Mouse (Mus musculus) limb, embryonic 13.5 days (tissue): ENCODE data around the gene Ntm. TPM values are rescaled to one million over a fixed set of nuclear protein-coding genes. Genes with fewer than 3 reads are reported as not detected.

ENCODE experiments used
- ATAC-seq: fragments of 200-750 bp; cut with Nextera tagmentation; 2 replicates; pipeline ENCODE4 v1.8.0; 2017; ENCODE audit warnings: low read depth, moderate number of reproducible peaks, moderate TSS enrichment; ENCODE audit not compliant: low FRiP score
- H3K27ac ChIP-seq: fragments of 300-500 bp; sonication (generic); 2 replicates; pipeline ENCODE4 v1.5.1; 2015; ENCODE audit warnings: inconsistent platforms, mild to moderate bottlenecking, moderate library complexity
- H3K27me3 ChIP-seq: fragments of 300-500 bp; sonication (generic); 2 replicates; pipeline ENCODE4 v1.6.1; 2015; ENCODE audit warnings: mild to moderate bottlenecking, inconsistent platforms
- H3K36me3 ChIP-seq: fragments of 300-500 bp; sonication (generic); 2 replicates; pipeline ENCODE4 v1.6.1; 2015; ENCODE audit warnings: inconsistent platforms, mild to moderate bottlenecking, moderate library complexity
- H3K4me1 ChIP-seq: fragments of 300-500 bp; sonication (generic); 2 replicates; pipeline ENCODE4 v1.6.1; 2015; ENCODE audit warnings: inconsistent platforms
- H3K4me2 ChIP-seq: fragments of 300-500 bp; sonication (generic); replicated peaks from 2 replicates; pipeline ENCODE4 v1.6.1; 2015; ENCODE audit warnings: inconsistent platforms, mild to moderate bottlenecking, moderate library complexity
- H3K4me3 ChIP-seq: fragments of 300-500 bp; sonication (generic); 2 replicates; pipeline ENCODE4 v1.5.1; 2015; ENCODE audit warnings: moderate library complexity, mild to moderate bottlenecking, inconsistent platforms
- H3K9ac ChIP-seq: fragments of 300-500 bp; sonication (generic); 2 replicates; pipeline ENCODE4 v1.6.1; 2015; ENCODE audit warnings: mild to moderate bottlenecking, inconsistent platforms
- H3K9me3 ChIP-seq: fragments of 300-500 bp; sonication (generic); 2 replicates; pipeline ENCODE4 v1.6.1; 2016; ENCODE audit warnings: inconsistent platforms
- WGBS: fragments of 180-500 bp; shearing (Covaris S2); methylation state at CpG from one replicate; pipeline ENCODE4 v1.1.7; 2015; 5-methylcytosine and 5-hydroxymethylcytosine counted together
- polyA plus RNA-seq: library from polyadenylated mRNA; unstranded; fragments of >200 nt; fragmentation: Nextera tagmentation; extraction: Ambion mirVana; gene quantifications from 2 replicates; pipeline ENCODE4 v1.2.1, GENCODE M21; 2015

Ntm gene
- polyA plus RNA-seq, 1 experiment from 2014 or later: 40.0 TPM

DNA sequence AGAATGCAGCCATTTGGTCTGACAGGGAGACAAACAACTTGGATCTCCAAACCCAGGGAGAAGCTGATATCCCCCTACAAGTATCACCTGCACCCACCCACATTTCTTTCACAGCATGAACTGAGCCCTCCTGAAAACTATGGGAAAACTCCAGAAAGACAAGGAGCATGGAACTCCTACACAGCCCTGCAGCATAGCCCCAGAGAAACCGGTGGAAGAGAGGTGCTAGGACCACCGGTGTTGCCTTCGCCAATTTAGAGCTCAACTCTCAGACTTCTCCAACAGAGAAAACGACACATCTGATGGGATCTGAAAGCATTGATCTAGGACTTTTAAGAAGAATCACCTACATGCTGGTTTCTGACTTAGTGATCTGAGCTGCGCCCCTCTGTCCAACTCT, 312.7 kb downstream of the Ntm start:
- Histone ChIP-seq H3K4me2 (no peak overlapping the region), H3K36me3 (no peaks in the 10 kb centered on the region), H3K4me3 (no peak overlapping the region), H3K9ac (no peak overlapping the region), H3K27me3 (peaks cover 67% of the 10 kb centered on the region), H3K4me1 (0 out of 2 replicates have a peak, but pooled peaks cover 2% of the 10 kb centered on the region), H3K27ac (no peak overlapping the region), H3K9me3 (peaks cover 3% of the 10 kb centered on the region; the same call in 1 of the 2 replicates)
- no peak for ATAC-seq
- 69% methylated on average over 5 of the region's 5 CpGs for WGBS

DNA sequence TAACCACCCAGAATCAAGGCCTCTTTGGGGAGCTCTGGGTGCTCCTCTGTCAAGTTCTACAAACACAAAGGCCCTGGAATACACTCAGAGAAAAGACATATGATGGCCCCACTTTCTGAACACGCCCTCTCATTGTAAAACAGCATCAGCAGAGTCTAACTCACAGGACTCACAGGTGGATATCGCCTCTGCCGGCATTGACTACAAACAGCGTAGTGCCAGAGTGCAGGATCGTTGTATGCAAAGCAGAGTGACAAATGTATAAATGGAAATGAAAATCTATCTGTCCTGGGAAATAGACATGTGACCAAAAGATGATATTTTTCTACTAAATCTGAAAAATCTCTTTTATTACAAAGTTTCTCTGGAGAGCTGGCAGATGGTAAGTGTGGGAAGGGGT, 314.7 kb downstream of the Ntm start:
- ATAC-seq: no peak
- H3K36me3 ChIP-seq: no peaks in the 10 kb centered on the region
- no peak overlapping the region for H3K4me2 ChIP-seq
- H3K9me3 ChIP-seq: peaks cover 3% of the 10 kb centered on the region; the same call in 1 of the 2 replicates
- H3K4me1 ChIP-seq: no peaks in the 10 kb centered on the region
- no peak overlapping the region for H3K4me3 ChIP-seq
- H3K27me3 ChIP-seq: peaks cover 70% of the 10 kb centered on the region
- WGBS: 88% methylated on average over 5 of the region's 5 CpGs
- H3K9ac ChIP-seq: no peak overlapping the region
- H3K27ac ChIP-seq: no peak overlapping the region

DNA sequence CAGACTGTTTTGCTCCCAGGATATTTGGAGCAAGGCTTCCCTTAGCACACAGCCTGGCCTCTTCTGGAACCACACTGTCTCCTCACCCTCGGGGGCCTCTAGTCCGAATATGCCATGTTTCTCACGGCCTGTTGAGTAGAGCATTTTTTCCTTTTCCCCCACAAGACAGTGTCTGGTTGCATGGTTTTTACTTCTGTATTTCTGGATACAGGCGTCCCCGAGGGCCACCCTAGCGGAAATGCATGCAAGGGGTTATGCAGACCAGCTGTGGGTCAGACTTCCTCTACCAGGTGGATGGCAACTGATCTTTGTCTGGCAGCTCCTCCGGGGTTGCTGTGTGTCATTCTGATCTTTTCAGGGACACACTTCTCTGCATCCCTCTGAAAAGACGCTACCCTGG, 315.2 kb downstream of the Ntm start:
- no peak for ATAC-seq
- Histone ChIP-seq H3K4me2 (no peak overlapping the region), H3K4me1 (no peaks in the 10 kb centered on the region), H3K9ac (no peak overlapping the region), H3K36me3 (no peaks in the 10 kb centered on the region), H3K27me3 (peaks cover 65% of the 10 kb centered on the region), H3K4me3 (no peak overlapping the region), H3K9me3 (peaks cover 3% of the 10 kb centered on the region; the same call in 1 of the 2 replicates), H3K27ac (no peak overlapping the region)
- 48% methylated on average over 8 of the region's 8 CpGs for WGBS

DNA sequence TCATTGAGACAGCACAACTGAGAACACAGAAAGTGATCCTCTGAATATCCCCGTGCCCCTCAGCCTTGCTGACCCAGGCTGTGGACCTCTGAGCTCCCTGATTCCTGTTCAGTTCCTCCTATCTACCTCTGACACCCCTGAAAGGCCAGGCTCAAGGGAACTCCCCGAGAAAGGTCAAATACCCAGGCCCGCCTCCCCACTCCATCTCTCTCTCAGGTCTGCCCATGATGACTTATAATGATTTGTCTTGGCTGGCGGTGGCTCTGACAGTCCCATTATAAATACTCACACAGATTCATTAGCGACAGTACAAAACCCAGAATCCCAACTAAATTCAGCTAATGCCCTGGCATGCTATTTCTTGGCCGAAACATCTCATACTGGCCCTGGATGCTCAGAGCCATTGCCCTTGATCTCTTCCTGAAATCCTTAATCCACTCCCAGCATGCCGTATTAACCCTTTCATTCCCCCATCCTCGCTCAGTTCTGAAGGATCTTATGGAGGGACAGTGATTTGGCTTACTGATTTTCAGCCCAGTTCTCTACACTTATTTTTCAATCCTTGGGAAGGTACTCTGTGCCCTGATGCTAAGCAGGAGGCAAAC, 317.0 kb downstream of the Ntm start:
- no peak overlapping the region for H3K4me2 ChIP-seq
- WGBS: 36% methylated on average over 8 of the region's 8 CpGs
- ATAC-seq: no peak

DNA sequence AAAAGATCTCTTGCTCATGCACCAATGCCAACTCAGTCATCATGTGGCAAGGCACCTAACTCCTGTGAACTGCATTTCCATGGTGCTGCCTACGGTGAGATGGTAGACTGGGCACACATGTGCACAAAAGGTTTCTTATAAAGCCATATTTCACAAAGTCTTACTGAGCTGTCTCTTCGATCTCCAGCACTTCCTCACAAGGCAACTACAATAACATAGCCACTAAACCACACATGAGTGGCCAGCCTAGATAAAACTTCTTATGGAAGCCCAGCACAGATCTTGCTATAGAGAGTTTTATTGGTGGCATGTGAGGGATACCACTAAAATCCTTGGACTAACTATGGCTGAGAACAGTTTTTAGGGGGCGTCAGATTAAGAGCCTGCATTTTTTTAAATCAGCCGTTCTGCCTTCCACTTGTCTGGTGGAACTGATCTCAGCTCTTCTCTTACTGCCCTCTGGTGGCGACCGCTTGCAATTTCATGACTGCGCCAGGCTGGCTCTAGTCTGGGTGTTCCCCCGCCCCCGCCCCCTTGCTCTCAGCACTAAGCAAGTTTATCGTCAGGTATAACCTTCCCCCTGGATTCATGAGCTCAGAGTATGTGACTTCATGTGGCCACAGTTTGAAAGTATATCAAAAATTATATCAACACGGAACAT, 319.8 kb downstream of the Ntm start:
- no peaks in the 10 kb centered on the region for H3K36me3 ChIP-seq
- peaks cover 3% of the 10 kb centered on the region; the same call in 1 of the 2 replicates for H3K9me3 ChIP-seq
- H3K27ac ChIP-seq: no peak overlapping the region
- no peak overlapping the region for H3K4me3 ChIP-seq
- no peak overlapping the region for H3K9ac ChIP-seq
- H3K4me1 ChIP-seq: no peaks in the 10 kb centered on the region
- 20% methylated on average over 11 of the region's 11 CpGs for WGBS
- ATAC-seq: 0 out of 2 replicates have a peak, but pooled peaks have one; percentile 24
- peaks cover 45% of the 10 kb centered on the region for H3K27me3 ChIP-seq
- no peak overlapping the region for H3K4me2 ChIP-seq

More for the DNA sequence above, 317.0 kb downstream of the Ntm start:
- Histone ChIP-seq H3K4me1 (no peaks in the 10 kb centered on the region), H3K27me3 (peaks cover 59% of the 10 kb centered on the region), H3K9ac (no peak overlapping the region), H3K36me3 (no peaks in the 10 kb centered on the region), H3K4me3 (no peak overlapping the region), H3K27ac (no peak overlapping the region), H3K9me3 (peaks cover 3% of the 10 kb centered on the region; the same call in 1 of the 2 replicates)

DNA sequence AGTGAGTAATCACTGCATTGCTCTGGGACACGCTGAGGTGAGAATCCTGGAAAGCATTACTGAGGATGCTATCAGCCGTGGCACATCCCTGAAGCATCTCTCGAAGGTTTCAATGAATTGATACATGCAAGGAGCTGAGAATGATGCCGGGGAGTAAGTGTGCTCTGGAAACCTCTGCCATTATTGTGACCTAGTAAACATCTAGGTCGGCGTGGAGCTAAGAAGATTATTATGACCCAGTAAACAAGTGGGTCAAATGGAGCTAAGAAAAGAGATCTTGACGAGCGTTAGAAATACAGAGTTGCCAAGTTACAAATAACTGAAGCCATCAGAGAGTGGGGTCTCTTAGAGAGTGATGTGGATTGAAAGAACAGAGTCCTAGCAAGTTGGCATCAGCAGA, 325.6 kb downstream of the Ntm start:
- WGBS: 86% methylated on average over 8 of the region's 8 CpGs
- no peaks in the 10 kb centered on the region for H3K36me3 ChIP-seq
- H3K4me3 ChIP-seq: no peak overlapping the region
- H3K27me3 ChIP-seq: peaks cover 11% of the 10 kb centered on the region; the same call in 1 of the 2 replicates
- no peaks in the 10 kb centered on the region for H3K4me1 ChIP-seq
- ATAC-seq: no peak
- H3K27ac ChIP-seq: no peak overlapping the region
- no peak overlapping the region for H3K9ac ChIP-seq
- H3K4me2 ChIP-seq: no peak overlapping the region
- H3K9me3 ChIP-seq: no peaks in the 10 kb centered on the region

- Histone ChIP-seq H3K4me2 (no peak overlapping the region), H3K27ac (no peak overlapping the region), H3K4me3 (no peak overlapping the region), H3K36me3 (no peaks in the 10 kb centered on the region), H3K9me3 (peaks cover 5% of the 10 kb centered on the region), H3K4me1 (no peaks in the 10 kb centered on the region), H3K27me3 (no peaks in the 10 kb centered on the region), H3K9ac (no peak overlapping the region)
- no peak for ATAC-seq
- WGBS: 61% methylated on average over 5 of the region's 5 CpGs
These were observed 345.8 kb downstream of the Ntm start for GRCm38 (mm10) chr9:29617181-29617580.

GRCm38 (mm10) chr9:29612020-29612612, 350.8 kb downstream of the Ntm start:
- no peak for ATAC-seq
- H3K4me2 ChIP-seq: no peak overlapping the region
- no peaks in the 10 kb centered on the region for H3K9me3 ChIP-seq
- peaks cover 14% of the 10 kb centered on the region for H3K4me1 ChIP-seq
- 84% methylated on average over 7 of the region's 7 CpGs for WGBS
- H3K27me3 ChIP-seq: no peaks in the 10 kb centered on the region
- H3K4me3 ChIP-seq: no peak overlapping the region
- no peak overlapping the region for H3K27ac ChIP-seq
- no peak overlapping the region for H3K9ac ChIP-seq
- no peaks in the 10 kb centered on the region for H3K36me3 ChIP-seq

GRCm38 (mm10) chr9:29610867-29611266, 352.1 kb downstream of the Ntm start:
- H3K27ac ChIP-seq: no peak overlapping the region; the same call in 1 of the 2 replicates
- H3K4me1 ChIP-seq: peaks cover 14% of the 10 kb centered on the region
- WGBS: 15% methylated on average over 2 of the region's 2 CpGs
- ATAC-seq: peak; percentile 66
- H3K4me3 ChIP-seq: no peak overlapping the region
- no peak overlapping the region for H3K4me2 ChIP-seq
- no peaks in the 10 kb centered on the region for H3K27me3 ChIP-seq
- H3K36me3 ChIP-seq: no peaks in the 10 kb centered on the region
- H3K9ac ChIP-seq: no peak overlapping the region
- H3K9me3 ChIP-seq: 0 out of 2 replicates have a peak, but pooled peaks cover 4% of the 10 kb centered on the region

GRCm38 (mm10) chr9:29597665-29598064, 365.3 kb downstream of the Ntm start:
- ATAC-seq: no peak
- 17% methylated on average over 4 of the region's 4 CpGs for WGBS
- Histone ChIP-seq H3K4me2 (no peak overlapping the region), H3K9ac (no peak overlapping the region), H3K9me3 (no peaks in the 10 kb centered on the region), H3K4me1 (no peaks in the 10 kb centered on the region), H3K27me3 (peaks cover 19% of the 10 kb centered on the region), H3K36me3 (no peaks in the 10 kb centered on the region), H3K27ac (no peak overlapping the region), H3K4me3 (no peak overlapping the region)

DNA sequence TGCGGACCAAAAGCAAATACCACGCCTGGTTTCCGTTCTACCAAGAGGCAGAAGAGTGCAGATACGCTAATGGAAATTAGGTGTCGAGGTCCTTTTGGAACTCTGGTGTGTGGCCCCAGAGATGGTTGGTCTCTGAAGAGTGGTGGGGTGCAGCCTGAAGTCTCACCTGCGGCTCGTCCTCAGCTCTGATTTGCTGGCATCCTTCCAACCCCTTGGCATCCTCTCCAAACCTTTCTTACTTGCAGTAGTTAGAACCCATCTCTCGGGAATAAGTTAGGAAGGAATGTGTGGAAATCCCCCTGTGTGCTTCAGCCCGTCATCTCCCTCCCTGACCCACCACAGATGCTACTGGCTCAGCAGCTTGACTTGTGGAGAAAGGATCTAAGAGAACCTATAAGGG, 367.6 kb downstream of the Ntm start:
- Histone ChIP-seq H3K4me1 (no peaks in the 10 kb centered on the region), H3K4me2 (no peak overlapping the region), H3K27ac (no peak overlapping the region), H3K4me3 (no peak overlapping the region), H3K27me3 (peaks cover 19% of the 10 kb centered on the region), H3K36me3 (no peaks in the 10 kb centered on the region), H3K9ac (no peak overlapping the region), H3K9me3 (no peaks in the 10 kb centered on the region)
- no peak for ATAC-seq
- 78% methylated on average over 9 of the region's 9 CpGs for WGBS

DNA sequence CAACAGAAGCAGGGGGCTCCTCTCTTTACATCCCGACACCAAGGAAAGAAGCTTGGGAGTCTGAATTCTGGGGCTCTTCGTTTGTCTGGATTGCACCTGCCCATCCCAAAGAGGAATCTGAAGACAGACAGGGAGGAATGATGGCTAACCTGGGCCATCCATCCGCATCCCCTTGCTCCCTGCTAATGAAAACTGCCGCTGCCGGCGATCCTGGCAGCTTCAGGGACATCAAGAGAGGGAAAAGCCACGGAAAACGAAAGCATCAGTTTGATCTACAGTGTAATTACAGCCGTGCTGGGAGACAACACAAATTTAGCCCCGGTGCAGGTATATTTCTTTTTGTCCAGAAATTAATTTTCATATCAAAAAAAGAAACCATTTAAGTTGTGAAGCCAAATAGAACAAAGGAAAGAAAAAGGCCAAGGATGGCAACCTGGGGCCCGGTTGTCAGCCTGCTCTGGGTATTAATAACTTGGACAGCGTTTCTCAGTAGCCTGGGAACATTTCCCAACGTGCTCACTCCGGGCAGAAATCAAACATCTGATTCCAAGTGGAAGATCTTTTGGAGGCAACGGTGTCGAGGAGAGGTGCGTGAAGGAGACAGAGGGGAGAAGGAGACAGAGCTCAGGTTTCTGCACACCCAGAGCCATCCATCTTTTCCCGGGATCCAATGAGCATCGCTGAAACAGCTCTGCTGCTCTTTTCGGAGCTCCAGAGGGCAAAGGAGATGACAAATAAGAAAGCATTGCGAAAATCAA, 368.2 kb downstream of the Ntm start:
- Histone ChIP-seq H3K4me3 (no peak overlapping the region), H3K9ac (no peak overlapping the region), H3K4me2 (no peak overlapping the region), H3K36me3 (no peaks in the 10 kb centered on the region), H3K27ac (no peak overlapping the region), H3K4me1 (no peaks in the 10 kb centered on the region), H3K27me3 (peaks cover 19% of the 10 kb centered on the region), H3K9me3 (no peaks in the 10 kb centered on the region)
- ATAC-seq: no peak
- 71% methylated on average over 21 of the region's 21 CpGs for WGBS
